Mouse (Mus musculus) R1 (cell line): ENCODE results near the gene Hapln3.
A peak's percentile ranks its signal among the peaks of the same experiment; 100 is the strongest.

Experiments used
- DNase-seq: peaks from one replicate; pipeline ENCODE4 v3.0.0-alpha.2; 2018; ENCODE audit warnings: low read depth, low spot score

The Hapln3 gene

DNA sequence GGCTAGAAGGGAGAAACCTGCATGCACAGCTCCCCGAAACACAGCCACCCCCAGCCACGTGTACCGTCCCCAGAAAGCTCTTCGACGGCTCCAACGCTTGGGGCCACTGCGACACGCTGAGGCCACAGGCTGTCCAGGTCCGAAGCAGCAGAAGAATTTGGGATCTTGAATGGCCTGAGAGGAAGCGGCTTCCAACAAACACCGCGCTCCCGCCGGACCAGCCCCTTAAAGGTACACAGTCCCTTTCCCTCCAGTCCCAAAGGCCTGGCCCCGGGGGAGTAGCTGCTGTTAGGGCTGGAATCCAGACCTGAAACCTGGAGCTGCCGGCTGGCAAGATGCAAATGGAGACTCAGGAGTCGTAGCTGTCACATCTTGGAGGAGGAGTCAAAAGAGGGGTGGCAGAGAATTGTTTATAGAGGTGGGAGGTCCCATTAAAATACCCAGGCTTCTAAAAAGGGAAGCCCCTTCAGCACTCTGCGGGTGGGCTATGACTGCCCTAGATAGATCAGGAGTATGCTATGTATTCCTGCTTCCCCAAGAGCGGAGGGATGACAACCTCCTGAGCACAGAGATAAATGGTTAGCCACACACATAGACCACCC is at the start of gene Hapln3:
TSS of gene Hapln3 (minus strand) at position 176 of the 602 bp plus-strand sequence.
- DNase-seq: no peak

GRCm38 (mm10) chr7:79173800-79174199 is 43.0 kb upstream of the Hapln3 start:
- DNase-seq: no peak

DNA sequence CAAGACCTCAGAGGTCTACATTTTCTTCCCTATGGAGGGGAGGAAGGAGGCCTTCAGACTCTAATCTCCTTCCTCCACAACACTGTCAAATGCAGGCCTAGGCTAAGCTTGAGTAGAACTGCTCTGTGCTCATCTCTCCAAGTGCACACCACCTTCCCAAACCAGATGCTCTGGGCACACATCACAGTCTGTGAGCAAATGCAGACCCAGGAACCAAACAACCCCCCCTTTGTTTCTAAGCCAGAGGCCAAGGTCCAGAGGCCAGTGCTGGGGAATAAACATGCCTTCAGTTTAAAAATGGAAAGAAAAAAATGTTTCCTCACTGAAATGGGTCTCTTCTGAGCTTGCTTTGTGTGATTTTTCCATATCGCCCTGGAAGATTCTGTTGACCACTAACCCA is 41.0 kb upstream of the Hapln3 start:
- no peak for DNase-seq

DNA sequence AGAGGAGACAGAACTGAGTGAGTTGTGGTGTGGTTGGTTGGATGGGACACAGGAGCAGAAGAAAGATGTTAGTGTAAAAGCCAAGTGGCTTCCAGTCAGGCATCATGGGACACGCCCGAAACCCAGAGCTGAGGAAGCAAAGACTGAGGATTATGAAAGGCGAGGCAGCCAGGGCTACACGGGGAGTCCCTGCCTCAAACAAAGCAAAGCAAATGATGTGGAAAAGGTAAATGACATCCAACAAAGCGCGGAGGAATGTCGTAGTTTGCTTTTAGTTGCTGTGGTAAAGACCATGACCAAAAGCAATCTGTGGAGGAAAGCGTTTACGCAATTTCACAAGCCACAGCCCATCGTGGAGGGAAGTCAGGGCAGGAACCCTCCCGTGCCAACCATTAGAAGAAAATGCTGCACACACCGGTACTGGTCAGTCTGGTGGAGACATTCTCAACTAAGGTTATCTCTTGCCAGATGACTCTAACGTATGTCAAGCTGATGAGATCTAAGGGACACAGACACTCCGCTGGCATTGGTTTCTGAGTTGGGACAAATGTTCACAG is 36.3 kb upstream of the Hapln3 start:
- peak; percentile 80 for DNase-seq

- DNase-seq: no peak
These were observed 28.6 kb upstream of the Hapln3 start for GRCm38 (mm10) chr7:79159406-79159805.

GRCm38 (mm10) chr7:79149522-79149921 is 18.7 kb upstream of the Hapln3 start:
- no peak for DNase-seq

DNA sequence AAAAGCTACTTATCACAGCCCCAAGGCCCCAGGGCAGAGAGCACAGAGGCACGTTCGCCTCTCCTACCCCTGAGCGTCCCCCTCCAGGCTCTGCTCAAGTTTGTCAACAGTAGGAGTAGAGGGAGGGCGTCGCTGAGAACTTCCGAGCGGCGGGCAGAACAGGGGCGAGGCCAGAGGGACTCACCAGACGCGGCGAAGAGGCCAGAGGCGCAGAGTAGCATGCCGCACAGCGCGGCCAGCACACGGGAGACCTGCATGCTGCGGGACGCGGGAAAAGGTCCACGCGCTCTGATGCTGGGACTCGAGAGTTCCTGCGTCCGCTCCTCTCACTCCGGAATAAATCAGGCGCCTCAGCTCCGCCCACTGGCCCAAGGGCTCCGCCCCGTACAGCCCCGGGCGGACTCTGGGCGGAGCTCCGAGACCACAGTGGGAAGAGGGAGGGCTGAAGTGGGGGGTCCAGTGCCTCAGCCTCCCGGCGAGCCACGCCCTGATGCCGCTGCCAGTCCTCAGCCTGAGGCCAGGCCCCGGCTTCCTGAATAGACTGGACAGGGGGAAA is 18.0 kb upstream of the Hapln3 start, which contains the start of gene Mfge8:
TSS of gene Mfge8 (minus strand) at position 350 of the 556 bp plus-strand sequence.
- DNase-seq: peak; percentile 94

DNA sequence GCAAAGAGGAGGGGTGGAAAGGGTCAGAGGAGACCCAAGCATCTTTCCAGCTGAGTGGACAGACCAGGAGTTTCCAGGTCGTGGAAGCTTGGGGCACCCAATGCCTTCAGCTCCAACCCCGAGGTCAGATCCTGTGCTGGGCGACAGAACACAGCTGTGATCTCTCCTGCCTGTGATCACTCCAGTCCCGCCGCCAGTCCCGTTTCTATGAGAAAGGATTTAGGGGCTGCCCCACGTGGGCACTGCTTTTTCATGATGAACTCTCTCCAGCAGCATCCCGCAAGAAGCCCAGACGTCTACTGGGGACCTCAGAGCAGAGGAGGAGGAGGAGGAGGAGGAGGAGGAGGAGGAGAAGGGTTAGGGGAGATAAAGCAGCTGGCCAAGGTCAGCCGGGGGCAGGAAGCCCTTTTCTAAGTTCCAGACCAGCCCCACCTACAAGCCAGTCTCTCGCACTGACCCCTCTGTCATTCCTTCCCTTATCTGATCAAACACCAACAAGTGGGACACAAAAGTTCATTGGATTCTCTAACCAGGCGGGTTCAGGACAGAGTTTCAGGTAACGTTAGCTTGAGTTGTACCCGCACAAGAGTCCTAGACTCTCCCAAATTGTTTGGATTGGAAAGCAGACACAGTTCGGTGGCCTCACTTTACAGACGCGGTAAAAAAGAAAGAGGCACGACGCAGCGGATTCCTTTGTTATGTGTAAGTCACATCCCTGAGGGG is 17.3 kb upstream of the Hapln3 start:
- no peak for DNase-seq

- no peak for DNase-seq
These were observed 16.4 kb upstream of the Hapln3 start for GRCm38 (mm10) chr7:79147011-79147837.

- DNase-seq: peak; percentile 77
These were observed 10.1 kb upstream of the Hapln3 start for GRCm38 (mm10) chr7:79140897-79141296.

DNA sequence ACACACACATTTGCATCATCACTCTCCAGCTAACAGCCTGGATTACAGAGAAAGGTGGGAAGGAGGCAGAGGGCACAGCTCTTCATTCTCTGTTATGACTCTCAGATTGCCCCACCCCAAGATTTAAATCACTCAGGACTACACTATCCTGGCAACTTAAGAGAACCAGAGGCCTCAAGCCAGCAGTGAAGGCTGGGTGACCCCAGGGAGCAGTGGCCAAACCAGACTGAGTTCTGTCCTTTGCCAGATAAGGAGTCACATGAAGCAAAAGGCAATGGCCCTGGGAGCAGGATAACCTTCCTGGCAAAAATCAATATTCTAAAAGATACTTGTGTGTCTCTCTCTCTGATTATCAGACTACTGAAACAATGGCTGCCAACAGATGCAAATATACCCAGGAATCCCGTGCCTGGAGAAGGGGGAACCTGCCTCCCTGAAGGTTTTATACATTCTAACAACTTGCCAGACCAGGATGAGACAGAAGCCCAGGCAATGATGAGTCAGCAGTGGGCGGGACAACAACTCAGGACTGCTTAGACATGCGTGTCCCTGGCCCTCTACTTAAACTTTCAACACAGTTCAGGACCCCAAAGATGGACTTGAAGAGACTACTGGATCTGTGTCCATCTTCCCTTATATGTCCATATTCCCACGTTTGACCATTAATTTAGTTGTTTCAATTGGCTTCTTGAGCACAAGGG is 9.2 kb upstream of the Hapln3 start:
- DNase-seq: peak; percentile 72

- peak; percentile 92 for DNase-seq
These were observed 8.6 kb upstream of the Hapln3 start for GRCm38 (mm10) chr7:79139328-79139824.

DNA sequence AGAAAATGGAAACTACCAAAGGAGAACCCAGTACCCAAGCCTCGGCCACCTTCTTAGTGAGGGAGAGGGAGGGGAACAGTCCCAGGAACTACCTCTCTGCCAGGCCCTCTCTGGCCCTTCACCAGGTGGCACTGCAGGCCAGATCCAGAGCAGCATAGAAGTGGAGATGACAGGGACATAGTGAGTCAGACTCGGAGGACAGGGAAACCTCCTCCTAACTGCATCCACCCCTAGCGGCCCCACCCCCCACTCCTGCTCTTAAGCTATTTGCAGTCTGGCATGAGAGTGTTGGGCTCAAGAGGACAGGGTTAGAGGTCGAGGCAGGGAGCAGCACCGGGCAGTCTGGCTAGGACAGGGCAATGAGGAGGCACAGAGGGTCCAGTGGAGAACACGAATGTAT is 2.6 kb upstream of the Hapln3 start:
- no peak for DNase-seq

- no peak for DNase-seq
These were observed 433 bp downstream of the Hapln3 start for GRCm38 (mm10) chr7:79130385-79130784.

DNA sequence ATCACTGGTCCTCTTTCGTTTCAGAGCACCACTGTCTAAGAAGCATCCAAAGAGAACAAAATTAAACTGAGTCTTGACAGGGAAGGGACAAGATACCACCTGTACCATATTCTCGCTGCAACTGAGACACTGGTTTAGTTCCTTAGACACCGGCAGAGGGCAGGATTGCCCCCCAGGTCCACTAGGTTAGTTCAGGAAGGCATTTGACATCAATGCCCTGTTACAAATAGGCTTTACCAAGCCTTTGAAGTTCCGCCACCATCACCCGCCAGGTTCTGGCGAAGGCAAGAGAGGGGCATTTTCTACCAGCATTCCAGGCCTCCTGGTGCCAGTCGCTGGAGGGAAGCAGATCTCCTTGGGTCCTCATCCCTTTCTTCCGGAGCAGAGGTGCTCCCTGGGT is 935 bp downstream of the Hapln3 start:
- DNase-seq: peak; percentile 52

- DNase-seq: no peak
These were observed 7.4 kb downstream of the Hapln3 start for GRCm38 (mm10) chr7:79123465-79123864.

DNA sequence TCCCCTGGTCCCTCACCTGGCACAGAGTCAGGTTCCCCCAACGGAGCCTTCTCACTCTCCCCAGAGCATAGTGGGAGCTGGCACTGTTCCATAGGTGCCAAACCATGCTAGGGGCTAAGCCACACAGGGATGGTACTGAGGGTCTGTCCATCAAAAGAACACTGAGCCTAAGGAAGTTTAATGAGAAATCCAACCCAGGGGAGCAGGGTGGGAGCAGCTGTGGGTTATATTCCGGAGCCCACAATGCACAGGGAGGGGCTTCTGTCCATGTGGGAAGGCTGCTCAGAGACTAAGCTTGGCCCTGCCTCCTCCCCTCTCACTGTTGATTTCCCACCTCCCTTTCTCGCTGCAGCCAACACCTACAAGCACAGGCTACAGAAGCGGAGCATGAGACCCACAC is 17.0 kb downstream of the Hapln3 start:
- no peak for DNase-seq

DNA sequence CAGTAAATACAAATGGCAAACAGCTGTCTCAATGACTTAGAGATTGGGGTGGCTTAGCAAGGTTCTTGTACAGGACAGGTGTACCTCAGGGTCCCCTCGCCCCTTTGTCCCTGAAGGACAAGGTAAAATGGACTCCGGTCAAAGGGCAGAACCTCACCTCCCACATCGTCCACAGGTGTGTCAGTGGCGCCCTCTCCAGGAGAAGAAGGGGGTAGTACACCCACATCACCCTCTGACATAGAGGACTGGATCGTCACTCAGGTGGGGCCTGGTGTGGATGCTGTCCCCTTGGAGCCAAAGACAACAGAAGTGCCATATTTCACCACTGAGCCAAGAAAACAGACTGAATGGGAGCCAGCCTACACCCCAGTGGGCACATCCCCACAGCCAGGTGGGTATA is 34.3 kb downstream of the Hapln3 start:
- no peak for DNase-seq

DNA sequence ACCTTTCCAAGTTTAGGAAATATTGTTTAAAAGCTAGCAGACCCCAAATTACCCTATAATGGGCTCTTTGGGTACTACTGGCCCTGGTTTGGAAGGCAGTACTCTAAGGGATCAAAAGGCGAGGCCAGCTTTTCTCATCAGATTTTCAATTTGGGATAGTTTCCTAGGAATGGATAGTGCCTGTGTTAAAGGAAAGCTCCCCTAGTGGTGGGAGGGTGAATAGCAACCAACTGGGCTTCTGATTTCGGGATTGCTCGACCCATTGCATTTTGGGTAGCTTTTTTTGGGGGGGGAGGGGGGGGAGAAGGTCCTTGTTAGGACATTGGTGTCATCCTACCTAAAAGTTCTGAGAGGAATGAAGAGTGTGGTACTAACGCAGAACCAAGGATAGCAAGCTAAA is 41.7 kb downstream of the Hapln3 start:
- peak; percentile 78 for DNase-seq

- DNase-seq: peak; percentile 57
These were observed 50.0 kb downstream of the Hapln3 start for GRCm38 (mm10) chr7:79080572-79081399.
